ENCODE assay signal across 8 mouse cellular contexts in the genomic region with DNA sequence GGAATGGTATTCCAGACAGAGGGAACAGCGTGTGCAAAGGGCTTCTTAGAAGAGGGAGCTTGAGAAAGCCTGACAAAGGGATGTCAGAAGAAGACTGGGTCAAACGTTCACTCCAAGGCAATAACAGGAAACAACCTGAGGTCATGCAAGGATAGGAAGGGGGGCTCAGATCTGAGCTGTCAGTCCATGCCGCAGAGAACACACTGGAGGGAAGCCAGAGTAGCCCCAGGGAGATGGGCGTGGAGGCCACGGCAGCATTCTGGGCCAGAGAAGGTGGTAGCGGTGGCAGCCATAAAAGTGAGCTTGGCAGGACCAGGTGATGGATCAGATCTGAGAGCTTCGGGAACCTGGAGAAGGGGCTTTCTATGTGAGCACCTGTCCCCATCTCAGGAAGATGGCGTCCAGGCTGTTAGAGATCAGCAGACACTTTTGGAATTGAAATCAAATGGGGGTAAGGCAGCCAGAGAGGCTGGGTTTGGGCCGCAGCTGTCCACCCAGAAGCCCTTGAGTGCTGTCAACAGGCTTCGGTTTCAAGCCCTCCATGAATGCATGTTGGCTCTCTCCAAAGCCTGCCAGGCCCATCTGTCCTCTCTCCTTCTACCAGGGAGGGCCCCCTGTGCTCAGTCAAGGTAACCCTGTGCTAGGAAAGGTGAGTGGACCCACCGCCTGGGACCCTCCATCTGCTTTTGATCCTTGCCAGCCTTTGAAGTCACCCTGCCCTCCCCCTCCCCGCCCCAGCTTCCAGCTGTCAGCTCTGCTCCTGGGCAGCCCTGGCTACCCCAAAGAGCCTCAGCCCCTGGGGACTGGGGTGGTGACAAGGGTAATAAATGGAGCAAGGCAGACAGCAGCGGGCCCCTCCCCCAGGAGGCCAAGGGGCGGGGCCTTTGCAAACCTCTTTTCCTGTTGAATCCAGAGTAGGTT. TPM values are rescaled to one million over a fixed set of nuclear protein-coding genes. Genes with fewer than 3 reads are reported as not detected.
DNase-seq lines count a peak whose midpoint lies in the region; ATAC-seq and TF ChIP-seq lines count a peak whose summit lies in the region.

No protein-coding gene starts in this region.

- H3K36me3 ChIP-seq in heart, embryonic 11.5 days (ENCODE audit: control insufficient read depth, insufficient read depth, low read length), result no peaks in the 10 kb centered on the region
- H3K36me3 ChIP-seq in kidney, adult 2 months (ENCODE audit: control insufficient read depth, insufficient read depth, low read length), result no peaks in the 10 kb centered on the region
- no peaks in the 10 kb centered on the region for H3K36me3 ChIP-seq in stomach, embryonic 16.5 days (ENCODE audit: control insufficient read depth, insufficient read depth, low read length)

- 23% methylated on average over 14 of the region's 14 CpGs for WGBS in heart, embryonic 11.5 days (ENCODE audit: insufficient replicate concordance)
- WGBS in kidney, adult 2 months, result 26% methylated on average over 14 of the region's 14 CpGs
- WGBS in stomach, embryonic 16.5 days, result 19% methylated on average over 14 of the region's 14 CpGs

- peak; percentile 48 to 69 for DNase-seq in CD8-positive naive resting alpha-beta T cell, adult 2 months (ENCODE audit: low read depth in 2 of 2, low spot score in 2 of 2)
- peak; percentile 81 for DNase-seq in embryo, embryonic 10.5 days (ENCODE audit: low spot score)
- peak; percentile 80 for DNase-seq in kidney, adult 2 months
- no peak for DNase-seq in layer of hippocampus, adult 9-11 months
- DNase-seq in cerebellum, postnatal 36 days, result no peak

- TF ChIP-seq CTCF in kidney, adult 2 months (conservative IDR thresholded peaks at IDR 0.05; ENCODE audit: insufficient read depth, insufficient read length, low read depth, low read length), result no peak

- H3K4me2 ChIP-seq in heart, embryonic 11.5 days, result peak overlapping the region; percentile 22
- H3K4me2 ChIP-seq in stomach, embryonic 16.5 days (ENCODE audit: low read depth, low read length), result no peak overlapping the region

- H3K27me3 ChIP-seq in heart, embryonic 11.5 days (ENCODE audit: control insufficient read depth, insufficient read depth, low read length), result peaks cover 7% of the 10 kb centered on the region
- H3K27me3 ChIP-seq in kidney, adult 2 months (replicated peaks; ENCODE audit: control insufficient read depth, insufficient read depth, low read length), result no peaks in the 10 kb centered on the region
- no peaks in the 10 kb centered on the region for H3K27me3 ChIP-seq in stomach, embryonic 16.5 days (ENCODE audit: control insufficient read depth, insufficient read depth, low read length)

- no peak for TF ChIP-seq POLR2A in kidney, adult 2 months (IDR thresholded peaks at IDR 0.05; ENCODE audit: low read depth, low read length)

- peak; percentile 78 for ATAC-seq in heart, embryonic 11.5 days (replicated peaks; ENCODE audit: insufficient number of reproducible peaks, low FRiP score, low TSS enrichment)
- peak; percentile 42; the same call in 1 of the 2 replicates for ATAC-seq in megakaryocyte progenitor cell, adult 5-6 weeks (replicated peaks; ENCODE audit: poor library complexity)
- peak; percentile 59; the same call in 1 of the 2 replicates for ATAC-seq in stomach, embryonic 16.5 days (ENCODE audit: insufficient read depth, low FRiP score)

- peaks cover 19% of the 10 kb centered on the region for H3K4me1 ChIP-seq in heart, embryonic 11.5 days (ENCODE audit: control insufficient read depth, insufficient read depth, low read length)
- 0 out of 2 replicates have a peak, but pooled peaks cover 6% of the 10 kb centered on the region for H3K4me1 ChIP-seq in kidney, adult 2 months (ENCODE audit: control insufficient read depth, insufficient read depth, low read length)
- H3K4me1 ChIP-seq in stomach, embryonic 16.5 days (ENCODE audit: control insufficient read depth, insufficient read depth, low read length), result peaks cover 27% of the 10 kb centered on the region

- H3K4me3 ChIP-seq in heart, embryonic 11.5 days (ENCODE audit: low read depth, low read length), result no peak overlapping the region
- H3K4me3 ChIP-seq in kidney, adult 2 months (ENCODE audit: insufficient read depth, low read depth, low read length), result no peak overlapping the region
- no peak overlapping the region for H3K4me3 ChIP-seq in stomach, embryonic 16.5 days (replicated peaks; ENCODE audit: low read length)

- no peak overlapping the region for H3K27ac ChIP-seq in heart, embryonic 11.5 days (ENCODE audit: low read depth, low read length)
- H3K27ac ChIP-seq in kidney, adult 2 months (ENCODE audit: insufficient read depth, low read depth, low read length), result no peak overlapping the region
- H3K27ac ChIP-seq in stomach, embryonic 16.5 days (ENCODE audit: low read length), result peak overlapping the region; percentile 25; the same call in 1 of the 2 replicates

- H3K9ac ChIP-seq in heart, embryonic 11.5 days (ENCODE audit: low read depth, low read length), result no peak overlapping the region
- peak overlapping the region; percentile 10; the same call in 1 of the 2 replicates for H3K9ac ChIP-seq in stomach, embryonic 16.5 days (ENCODE audit: low read length)

- H3K9me3 ChIP-seq in heart, embryonic 11.5 days (replicated peaks; ENCODE audit: control insufficient read depth, low read length), result no peaks in the 10 kb centered on the region
- H3K9me3 ChIP-seq in stomach, embryonic 16.5 days (replicated peaks; ENCODE audit: control insufficient read depth, low read length), result no peaks in the 10 kb centered on the region

RNA-seq across cellular contexts. Expression of a gene that starts 58.4 kb away (rescaled TPM):
- 0.72 and 1.8 TPM in 2 replicates for polyA plus RNA-seq in heart, embryonic 11.5 days (2014; fragmentation: Nextera tagmentation; extraction: Ambion mirVana)
- 7.7 and 8.2 TPM in 2 replicates for polyA plus RNA-seq in kidney, adult 2 months (2012; rRNA removed)
- 1.7 TPM in 2 replicates for total RNA-seq in megakaryocyte progenitor cell, adult 5-6 weeks (2015)
- total RNA-seq in megakaryocyte progenitor cell, adult 5-6 weeks (2017), result 0.33 and 1.8 TPM in 2 replicates
- 7.8 and 14.3 TPM in 2 replicates for polyA plus RNA-seq in stomach, embryonic 16.5 days (2015; fragmentation: Nextera tagmentation; extraction: Ambion mirVana)

Comparison
In these comparisons a context has a peak if more than half of its experiments do, and no peak if none do; other contexts are left out.
1. DNase-seq: peak in CD8-positive naive resting alpha-beta T cell, adult 2 months (2 of 2), embryo, embryonic 10.5 days (single experiment) and kidney, adult 2 months (single experiment); none in layer of hippocampus, adult 9-11 months (single experiment) and cerebellum, postnatal 36 days (0 of 2).
2. Peak in every context shown above with its lines, with median percentiles within 50 percentile points of each other: ATAC-seq.